Mouse (Mus musculus) granulocyte monocyte progenitor cell, adult 5-6 weeks (primary cell): ENCODE measurements around the gene Bcat1. TPM values are rescaled to one million over a fixed set of nuclear protein-coding genes. Genes with fewer than 3 reads are reported as not detected.

Experiments used
- ATAC-seq: replicated peaks from 2 replicates; pipeline ENCODE4 v1.8.0; 2016; ENCODE audit warnings: mild to moderate bottlenecking, moderate TSS enrichment, inconsistent platforms; ENCODE audit not compliant: poor library complexity, severe bottlenecking
- total RNA-seq, 2 experiments: library from RNA; stranded (forward) in 1 of 2; stranded (reverse) in 1 of 2; fragments of 200-712, 200-1000 nt in 1 of 2; fragments of >200 nt in 1 of 2; fragmentation: Nextera tagmentation in 1 of 2; gene quantifications; 2 replicates each; pipeline ENCODE4 v1.2.3; 2014 to 2017

The Bcat1 gene
- total RNA-seq (2014; fragmentation: Nextera tagmentation) (0.52 TPM in 1 of 2 replicates, not detected in the other), total RNA-seq (2017) (2.1 and 7.0 TPM in 2 replicates)

DNA sequence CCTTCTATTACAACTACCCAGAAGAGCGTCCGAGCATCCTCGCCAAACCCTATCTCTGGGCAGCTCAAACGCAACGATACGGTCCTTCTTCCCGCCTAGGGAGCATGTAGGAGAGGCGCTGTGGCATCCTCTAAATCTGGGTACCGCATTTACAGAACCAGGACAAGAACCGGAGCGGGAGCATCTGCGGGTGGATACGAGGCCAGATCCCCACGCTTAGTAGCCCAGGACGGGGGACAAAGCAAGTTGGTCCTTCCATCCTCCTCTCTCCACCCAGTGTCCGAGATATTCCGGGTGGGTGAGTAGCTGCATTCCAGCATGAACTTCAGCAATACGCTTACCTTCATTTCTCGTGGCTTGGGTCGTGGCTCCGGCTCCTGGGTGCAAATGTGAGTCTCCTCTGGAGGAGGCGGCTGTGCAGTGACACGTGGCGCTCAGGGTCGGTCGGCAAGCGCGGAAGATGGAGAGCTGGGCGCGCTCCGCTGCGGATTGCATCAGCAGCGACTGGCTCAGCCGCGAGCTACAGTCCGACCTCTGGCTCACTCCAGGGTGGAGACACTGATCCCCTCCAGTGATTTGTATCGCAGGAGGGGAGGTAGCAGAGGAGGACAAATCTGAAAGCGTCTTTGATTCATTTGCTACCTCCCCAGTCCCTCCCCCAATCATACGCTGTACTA lies at the start of gene Bcat1:
Bcat1 (minus strand) TSS at position 637 of the 677 bp plus-strand sequence.
- peak; percentile 80 for ATAC-seq

DNA sequence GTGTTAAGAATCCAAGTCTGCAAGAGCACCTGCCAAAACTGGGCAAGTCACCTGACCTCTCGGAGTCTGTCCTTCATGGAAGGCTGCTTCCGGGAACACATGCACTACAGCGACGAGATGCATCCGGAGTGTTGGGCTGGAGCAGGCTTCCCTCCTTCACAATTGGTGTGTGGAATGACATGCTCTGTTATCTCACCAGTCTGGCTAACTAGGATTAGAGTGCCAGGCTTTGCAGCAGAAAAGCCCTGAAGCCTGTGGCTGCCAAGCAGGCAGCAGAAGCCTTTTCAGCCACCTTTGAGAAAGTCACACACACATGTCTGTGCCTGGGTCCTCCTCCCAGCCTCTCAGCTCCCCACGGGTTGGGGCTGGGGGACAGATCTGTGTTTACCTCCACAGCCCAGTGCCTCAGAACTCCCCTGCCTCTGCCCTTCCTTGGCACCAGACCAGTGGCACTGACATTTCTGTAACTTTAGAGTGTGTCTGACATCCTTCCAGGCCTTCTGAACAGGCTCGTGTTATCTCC lies 49.7 kb upstream of the Bcat1 start:
- ATAC-seq = no peak

DNA sequence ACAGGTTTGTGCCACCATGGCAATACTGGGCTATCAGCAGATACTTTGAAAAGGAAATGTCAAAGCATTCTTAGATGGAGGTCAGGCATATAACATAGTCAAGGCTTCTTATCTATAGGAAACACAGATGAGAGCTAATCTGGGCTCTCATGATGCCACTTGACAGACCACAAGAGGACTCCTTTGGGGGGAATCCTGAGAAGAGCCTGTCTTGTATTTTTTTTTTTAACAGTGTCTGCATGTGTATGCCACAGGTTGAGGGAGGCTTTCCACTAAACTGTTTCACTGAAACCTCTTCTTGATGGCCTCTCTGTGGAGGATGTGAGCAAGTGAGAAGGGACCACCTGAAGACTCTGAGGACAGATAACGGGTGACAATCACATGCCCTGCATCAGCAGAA lies 48.6 kb upstream of the Bcat1 start:
- ATAC-seq = no peak

DNA sequence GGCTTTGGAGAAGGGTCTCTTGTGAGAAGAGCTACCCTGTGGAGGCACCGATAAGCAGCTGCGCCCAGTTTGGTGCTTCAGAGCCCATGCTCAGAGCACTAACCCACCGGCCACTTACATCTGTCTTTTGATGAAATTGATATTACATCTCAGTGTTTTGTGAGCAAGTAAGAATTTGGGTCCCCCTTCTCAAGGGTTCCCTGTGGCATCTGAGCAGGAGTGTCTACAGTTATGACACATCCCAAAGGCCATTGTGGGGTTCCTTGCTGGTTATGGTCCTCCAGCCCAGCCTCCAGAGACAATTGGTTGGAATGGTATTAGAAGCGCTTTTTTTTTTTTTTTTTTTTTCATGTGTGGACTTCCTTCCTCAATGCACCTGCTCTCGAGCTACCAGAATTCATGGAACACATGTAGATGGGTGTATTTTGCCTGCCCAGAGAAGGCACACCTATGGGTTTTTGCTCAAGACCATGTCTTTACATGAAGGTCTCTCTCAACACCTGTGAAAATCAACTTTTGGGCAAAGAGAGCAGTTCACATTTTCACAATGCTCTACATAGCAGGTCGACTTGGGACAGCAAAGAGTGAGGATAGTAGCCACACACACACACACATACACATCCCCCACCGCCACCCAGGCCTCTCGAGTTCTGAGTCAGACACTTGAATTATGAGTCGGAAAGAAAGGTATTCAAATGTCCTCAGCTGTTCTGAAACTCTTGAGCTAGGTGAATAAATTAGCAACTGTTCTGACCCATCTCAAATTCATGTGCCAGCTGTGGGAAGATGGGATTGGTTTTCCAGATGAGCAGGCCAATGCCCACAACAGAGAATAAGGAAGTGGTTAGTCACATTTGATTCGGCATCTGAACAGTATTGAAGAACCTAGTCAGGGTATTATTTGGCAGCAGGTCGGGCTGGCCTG lies 47.4 kb upstream of the Bcat1 start:
- peak; percentile 24 for ATAC-seq

DNA sequence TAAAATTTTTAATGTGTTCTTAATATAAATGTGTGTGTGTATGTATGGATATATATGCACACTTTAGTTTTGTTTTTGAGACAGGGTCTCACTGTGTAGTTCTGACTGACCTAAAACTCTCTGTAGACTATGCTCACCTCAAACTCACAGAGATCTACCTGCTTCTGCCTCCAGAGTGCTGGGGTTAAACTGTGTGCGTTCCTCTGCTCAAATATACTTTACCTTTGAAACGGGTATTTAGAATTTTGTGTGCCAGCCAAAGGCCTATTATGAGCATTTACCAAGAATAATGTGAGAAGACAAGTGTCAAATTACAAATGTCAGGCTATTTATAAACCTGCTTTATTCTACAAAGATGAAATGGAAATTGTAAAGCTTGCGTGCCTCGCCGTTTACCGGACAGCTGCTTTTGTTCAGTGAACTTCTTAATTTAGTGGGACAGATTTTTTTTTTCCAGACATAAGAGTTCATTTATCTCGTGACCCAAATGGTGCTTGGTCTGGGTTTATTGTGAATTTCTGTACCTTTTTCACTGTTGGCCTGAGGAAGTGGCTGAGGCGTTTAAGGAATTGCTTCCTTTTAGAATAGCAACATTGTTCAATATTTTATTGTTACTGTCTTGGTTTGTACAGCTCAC lies 46.6 kb upstream of the Bcat1 start:
- ATAC-seq = no peak

DNA sequence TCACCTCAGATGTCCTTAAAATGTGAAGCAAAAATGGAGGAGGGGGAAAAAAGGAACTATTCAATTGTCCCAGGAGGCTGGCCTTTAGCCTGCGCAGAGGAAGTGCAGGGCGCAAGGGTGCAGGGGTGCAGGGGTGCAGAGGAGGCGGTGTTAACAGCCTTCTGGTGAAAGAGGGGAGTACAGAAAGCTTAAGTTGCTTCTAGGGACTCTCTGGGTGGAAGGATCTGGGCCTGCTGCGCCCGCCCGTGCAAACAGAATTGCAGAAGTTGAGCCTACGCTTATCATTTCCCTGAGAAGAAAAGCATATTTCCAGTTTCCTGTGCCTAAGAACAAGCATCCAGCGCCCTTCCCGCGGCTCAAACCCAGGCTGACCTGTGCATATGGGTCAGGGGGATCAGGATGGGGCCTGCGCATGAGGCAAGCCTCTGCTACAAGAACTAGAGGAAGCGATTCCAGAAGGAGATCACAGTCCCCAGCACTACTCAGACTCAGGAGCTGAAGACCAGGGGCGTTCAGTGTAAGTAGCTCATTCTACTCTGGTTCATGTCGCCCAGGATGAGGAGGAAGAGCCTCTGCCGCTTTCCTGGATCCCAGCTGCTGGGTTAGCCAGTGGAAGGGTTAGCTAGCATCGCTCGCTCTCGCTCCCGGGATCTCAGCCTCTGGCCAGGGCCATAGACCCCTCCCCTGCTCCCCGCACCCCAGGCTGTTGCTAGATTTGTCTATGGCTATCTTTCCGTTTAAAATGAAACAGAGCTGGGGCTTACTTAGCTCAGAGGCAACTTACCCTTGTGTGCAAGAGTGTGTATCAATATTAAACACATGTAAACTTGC lies 45.8 kb upstream of the Bcat1 start:
- peak; percentile 83 for ATAC-seq

DNA sequence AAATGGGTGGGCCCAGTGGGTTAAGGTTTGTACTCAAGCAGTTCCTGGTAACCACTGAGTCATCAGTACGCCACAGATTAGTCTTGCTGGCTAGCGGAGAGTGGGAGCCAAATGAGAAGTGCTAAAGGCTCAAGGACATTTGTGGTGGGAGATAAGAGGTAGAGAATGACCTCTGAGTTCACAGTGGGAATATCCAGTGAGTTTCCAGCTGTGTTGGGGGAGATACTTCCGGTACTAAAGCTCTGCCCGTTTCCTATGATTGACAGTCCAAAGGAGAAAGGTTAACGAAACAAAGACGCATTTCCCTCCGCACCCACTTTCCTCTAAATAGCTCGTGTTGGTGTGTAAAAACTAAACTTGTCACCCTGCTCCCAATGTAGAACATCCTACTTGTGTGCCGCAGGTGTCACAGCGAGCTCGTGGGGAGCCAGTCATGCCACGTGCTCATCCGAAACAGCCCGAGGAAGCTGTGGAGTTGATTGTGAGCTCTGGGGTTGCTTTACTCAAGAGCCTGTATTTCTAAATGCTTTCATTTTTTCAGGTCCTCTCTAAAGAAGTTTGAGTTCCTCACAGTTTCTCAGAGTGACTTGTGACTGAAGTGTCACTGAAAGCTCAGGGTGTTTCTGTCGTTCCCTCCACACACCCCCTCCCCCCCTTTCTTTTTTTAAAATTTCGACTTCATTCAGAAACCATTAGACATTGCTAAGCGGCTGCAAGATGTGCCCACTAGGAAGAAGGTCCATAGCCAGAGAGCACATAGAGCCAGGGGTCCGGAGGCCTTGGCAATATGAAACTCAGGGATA lies 45.0 kb upstream of the Bcat1 start:
- ATAC-seq = peak; percentile 36

DNA sequence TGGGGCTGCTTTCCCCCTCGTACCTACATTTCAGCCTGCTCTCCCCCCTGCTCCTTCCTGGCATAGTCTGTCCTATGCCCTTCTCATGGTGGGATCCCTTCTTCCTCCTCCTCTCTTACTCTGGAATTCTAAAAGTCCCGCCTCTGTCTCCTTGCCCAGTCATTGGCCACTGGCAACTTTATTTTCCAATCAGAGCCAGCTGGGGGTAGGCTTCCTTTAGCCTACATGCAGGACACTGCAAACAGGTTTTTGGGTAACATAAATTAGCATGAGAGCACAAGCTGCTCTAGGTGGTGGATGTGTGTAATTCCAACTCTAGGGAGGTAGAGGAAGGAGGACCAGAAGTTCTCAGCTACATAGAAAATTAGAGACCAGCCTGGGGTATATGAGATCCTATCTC lies 44.1 kb upstream of the Bcat1 start:
- ATAC-seq = no peak

DNA sequence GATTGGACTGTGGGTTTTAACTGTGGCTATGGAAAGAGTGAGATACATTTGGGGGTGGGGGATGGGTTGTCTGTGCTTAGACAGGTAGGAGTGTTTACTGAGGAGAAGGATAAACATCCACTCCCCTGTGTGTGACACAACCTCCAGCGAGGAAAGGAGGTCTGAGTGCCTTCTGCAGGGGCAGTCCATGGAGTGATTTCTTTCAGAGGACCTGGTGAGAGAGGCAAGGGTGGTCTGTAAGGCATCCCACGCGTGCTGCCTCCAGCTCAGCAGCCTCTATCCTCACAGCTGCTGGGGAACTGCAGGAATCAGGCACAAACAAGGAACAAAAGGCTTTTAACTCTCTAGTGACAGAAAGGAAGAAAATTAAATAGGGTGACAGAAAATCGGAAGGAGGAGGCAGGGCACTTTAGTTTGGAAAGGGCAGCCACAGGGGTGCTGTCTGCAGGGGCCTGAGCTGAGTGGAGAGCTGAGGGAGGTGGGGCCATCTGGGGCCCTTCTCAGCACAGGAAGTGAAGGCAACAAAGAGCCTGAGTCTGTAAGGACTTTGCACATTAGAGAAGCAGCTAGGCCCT lies 40.2 kb upstream of the Bcat1 start:
- ATAC-seq = no peak

DNA sequence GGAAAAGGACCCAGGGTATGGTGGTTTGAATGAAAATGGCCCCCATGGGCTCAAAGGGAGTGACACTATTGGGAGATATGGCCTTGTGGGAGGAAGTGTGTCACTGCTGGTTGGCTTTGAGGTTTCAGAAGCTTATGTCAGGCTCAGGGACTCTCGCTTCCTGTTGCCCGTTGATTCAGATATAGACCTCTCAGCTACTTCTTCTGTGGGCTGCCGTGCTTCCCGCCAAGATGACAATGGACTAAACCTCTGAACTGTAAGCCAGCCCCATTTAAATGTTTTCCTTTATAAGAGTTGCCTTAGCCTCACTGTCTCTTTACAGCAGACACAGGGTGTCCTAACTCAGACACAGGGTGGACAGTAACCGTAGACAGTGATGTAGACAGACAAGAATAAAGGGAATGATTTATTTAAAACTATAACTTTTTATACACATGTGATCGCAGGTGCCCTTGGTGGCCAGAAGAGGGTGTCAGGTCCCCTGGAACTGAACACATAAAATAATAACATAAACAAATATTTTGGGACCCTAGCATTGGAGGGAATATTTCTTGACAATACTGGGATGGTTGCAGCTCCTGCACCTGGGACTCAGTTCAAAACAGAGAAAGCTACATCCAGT lies 39.6 kb upstream of the Bcat1 start, which contains the start of gene Lrmp:
Lrmp (plus strand) TSS at position 178 of the 622 bp plus-strand sequence.
- ATAC-seq = peak; percentile 99

DNA sequence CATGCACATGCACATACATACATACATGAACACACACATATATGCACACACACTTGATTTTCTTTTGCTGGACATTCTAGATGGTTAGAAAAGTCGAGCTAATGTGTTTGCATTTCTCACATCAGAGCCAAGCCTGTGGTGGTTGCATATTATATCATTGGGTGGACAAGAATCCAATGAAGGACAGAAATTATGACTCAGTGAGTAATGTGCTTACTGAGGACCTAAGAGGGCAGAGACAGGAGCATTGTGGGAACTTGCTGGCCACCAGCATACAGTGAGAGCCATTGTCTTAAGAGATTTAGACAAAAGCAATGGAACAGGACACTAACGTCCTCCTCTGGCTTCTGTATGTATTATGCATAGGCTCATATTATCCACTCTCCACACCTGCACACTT lies 38.6 kb upstream of the Bcat1 start:
- no peak for ATAC-seq

DNA sequence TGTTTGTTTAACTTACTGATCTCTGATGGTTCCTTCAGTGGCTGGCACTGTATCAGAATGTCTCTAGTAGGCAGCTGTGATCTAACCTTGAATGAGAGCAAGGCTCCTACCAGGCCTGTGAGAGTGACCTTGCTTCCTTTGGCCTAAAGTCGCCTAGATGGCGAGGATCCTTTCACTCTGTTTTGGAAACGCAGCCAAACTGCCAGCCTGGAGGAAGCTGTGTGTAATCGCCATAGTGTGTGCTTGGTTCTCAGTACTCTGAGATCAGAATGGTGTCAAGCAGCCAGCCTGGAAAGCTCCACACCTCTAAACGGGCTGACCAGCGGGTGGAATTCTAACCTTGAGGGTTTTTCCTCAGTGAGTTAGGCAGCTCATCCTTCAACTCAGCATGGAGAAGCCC lies 36.9 kb upstream of the Bcat1 start:
- no peak for ATAC-seq

DNA sequence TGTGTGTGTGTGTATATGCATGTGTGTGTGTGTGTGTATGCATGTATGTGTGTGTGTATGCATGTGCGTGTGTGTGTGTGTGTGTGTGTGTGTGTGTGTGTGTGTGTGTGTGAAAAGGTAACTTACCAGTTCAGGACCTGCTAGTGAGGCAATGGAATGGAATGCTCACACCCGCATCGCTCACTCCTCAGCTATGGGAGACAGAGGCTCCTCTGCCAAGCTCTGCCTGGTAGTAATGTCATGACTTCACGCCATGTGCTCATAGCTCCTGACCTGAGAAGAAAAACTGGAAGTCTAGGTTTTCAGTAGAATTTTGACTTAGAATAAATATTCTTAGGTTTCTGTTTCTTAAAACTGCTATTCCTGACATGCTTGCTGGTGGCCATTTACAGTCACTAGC lies 34.8 kb upstream of the Bcat1 start:
- ATAC-seq = no peak

DNA sequence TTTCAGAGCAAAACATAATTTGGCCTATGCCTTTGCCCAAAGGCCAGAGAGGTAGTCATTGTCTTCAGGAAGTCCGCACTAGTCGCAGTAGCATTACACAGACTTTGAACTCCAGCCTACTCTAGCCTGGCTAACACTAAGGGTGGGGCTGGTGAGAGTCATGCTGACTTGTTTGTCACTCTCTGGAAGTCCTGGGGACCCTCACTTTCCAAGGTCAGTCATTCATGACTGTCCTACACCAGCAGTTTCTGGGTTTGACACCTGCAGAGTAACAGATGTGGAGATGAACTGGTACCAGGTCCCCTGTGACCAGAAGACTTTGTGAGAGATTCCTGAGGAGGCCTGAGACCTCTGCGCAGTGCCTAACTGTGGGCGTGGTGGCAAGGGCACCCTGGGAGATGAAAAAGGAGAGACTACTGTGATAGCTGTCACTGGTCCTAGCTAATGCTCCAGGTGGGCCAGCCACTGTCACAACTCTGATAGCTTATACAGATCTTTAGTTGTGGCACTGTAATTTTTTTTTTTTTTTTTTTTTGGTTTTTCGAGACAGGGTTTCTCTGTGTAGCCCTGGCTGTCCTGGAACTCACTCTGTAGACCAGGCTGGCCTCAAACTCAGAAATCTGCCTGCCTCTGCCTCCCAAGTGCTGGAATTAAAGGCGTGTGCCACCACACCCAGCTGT lies 30.3 kb upstream of the Bcat1 start:
- no peak for ATAC-seq

DNA sequence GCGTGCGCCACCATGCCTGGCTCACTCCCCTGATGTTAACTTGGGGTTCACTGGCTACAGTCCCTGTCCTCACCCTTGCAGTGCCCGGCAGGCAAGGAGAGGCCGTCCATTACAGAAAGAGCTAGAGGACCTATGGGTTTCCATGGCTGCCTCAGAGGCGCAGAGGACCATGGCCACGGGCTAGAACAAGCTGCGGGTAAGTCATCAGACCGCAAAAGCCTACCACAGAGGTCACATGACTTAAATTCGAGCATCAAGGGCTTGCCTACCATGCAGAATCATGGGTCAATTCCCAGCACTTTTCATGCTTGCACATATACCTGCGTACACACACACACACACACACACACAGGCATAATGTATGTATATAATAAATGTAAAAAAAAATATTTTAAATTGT lies 29.5 kb upstream of the Bcat1 start:
- ATAC-seq = no peak

DNA sequence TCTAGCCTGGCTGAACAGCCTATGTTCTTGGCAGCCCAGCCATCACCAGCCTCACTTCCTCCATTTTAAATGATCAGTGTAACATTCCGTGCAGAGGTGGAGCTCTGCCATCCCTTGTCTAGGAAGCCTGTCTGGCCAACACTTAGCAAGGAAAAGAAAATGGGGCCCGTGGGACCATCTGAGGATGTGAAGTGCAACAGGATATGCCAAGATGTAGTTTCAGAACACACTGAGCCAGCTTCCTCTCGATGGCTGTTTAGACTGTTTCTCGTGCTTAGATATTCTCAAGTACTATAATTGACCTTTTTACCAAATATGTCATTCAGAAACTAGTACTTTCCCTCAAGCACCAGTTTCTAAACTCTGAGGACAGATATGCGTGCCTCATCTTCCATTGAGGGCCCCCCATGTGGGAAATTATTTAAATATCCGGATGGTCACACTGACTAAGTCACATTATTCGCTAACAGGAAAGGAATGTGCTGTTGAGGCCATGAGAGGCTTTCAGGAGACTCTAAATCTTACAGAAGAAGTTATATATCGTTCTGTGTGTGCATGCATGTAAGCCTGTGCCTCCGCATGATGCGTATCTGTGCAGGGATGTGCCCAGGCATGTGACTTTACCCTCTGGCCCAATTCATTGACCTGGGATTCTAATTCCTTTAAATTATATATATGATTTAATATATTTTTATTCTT lies 28.4 kb upstream of the Bcat1 start:
- ATAC-seq = 0 out of 2 replicates have a peak, but pooled peaks have one; percentile 27

DNA sequence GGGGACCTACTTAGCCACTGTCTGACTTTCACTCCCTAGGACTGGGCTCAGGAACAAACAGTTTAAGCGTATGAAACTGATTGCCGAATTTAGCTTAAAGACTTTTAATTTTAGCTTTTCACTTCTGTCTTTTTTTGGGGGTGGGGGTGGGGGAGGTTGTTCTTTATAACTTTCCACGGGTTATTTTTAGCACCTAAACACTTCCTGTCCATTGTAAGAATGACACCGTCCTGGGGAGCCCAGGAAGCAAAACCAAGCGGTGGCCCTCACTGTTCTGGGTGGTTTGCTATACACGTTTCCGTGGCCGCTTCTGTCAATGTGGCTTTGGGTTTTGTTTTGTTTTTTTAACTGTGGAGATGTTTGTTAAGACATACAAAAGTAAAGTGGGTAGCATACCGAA lies 24.9 kb upstream of the Bcat1 start:
- ATAC-seq = peak; percentile 86
